Mouse (Mus musculus) frontal cortex, adult 2 months (tissue): Measurements from ENCODE around the gene Myl3. TPM values are rescaled to one million over a fixed set of nuclear protein-coding genes. Genes with fewer than 3 reads are reported as not detected.

Source experiments
- DNase-seq, 2 experiments: peaks; one replicate each; pipeline ENCODE4 v3.0.0; 2022; ENCODE audit warnings: low spot score in 1 of 2; ENCODE audit errors: extremely low spot score in 1 of 2
- polyA plus RNA-seq: library from polyadenylated mRNA; depleted of rRNA; stranded (reverse); fragments of >200 nt; gene quantifications from 2 replicates; pipeline ENCODE4 v1.2.3, GENCODE M21; 2012; rRNA removed

The Myl3 gene
- 0.32 and 0.46 TPM in 2 replicates for polyA plus RNA-seq

- no peak for DNase-seq
These were observed at the start of gene Myl3 for GRCm38 (mm10) chr9:110741711-110742294. TSS of gene Myl3 (plus strand) at chr9:110741861.

- no peak for DNase-seq
These were observed 46.4 kb upstream of the Myl3 start for GRCm38 (mm10) chr9:110695165-110695755.

GRCm38 (mm10) chr9:110696427-110696826 is 45.2 kb upstream of the Myl3 start:
- no peak for DNase-seq

GRCm38 (mm10) chr9:110697465-110697864 is 44.2 kb upstream of the Myl3 start:
- no peak for DNase-seq

- DNase-seq = no peak
These were observed 42.1 kb upstream of the Myl3 start for GRCm38 (mm10) chr9:110699574-110699973.

- DNase-seq = peak in 1 of 2 experiments; percentile 45
These were observed 40.3 kb upstream of the Myl3 start for GRCm38 (mm10) chr9:110701114-110702032.

GRCm38 (mm10) chr9:110702848-110703247 is 38.8 kb upstream of the Myl3 start:
- no peak for DNase-seq

GRCm38 (mm10) chr9:110703951-110704350 is 37.7 kb upstream of the Myl3 start:
- DNase-seq = no peak

GRCm38 (mm10) chr9:110706784-110707183 is 34.9 kb upstream of the Myl3 start:
- DNase-seq = no peak

- DNase-seq = peak; percentile 63 to 89
These were observed 31.9 kb upstream of the Myl3 start for GRCm38 (mm10) chr9:110709640-110710258.

- no peak for DNase-seq
These were observed 30.1 kb upstream of the Myl3 start for GRCm38 (mm10) chr9:110711532-110711931.

- DNase-seq = no peak
These were observed 29.7 kb upstream of the Myl3 start for GRCm38 (mm10) chr9:110711996-110712395.

GRCm38 (mm10) chr9:110712545-110712944 is 29.1 kb upstream of the Myl3 start:
- DNase-seq = no peak

GRCm38 (mm10) chr9:110713389-110713788 is 28.3 kb upstream of the Myl3 start:
- DNase-seq = no peak

- no peak for DNase-seq
These were observed 26.2 kb upstream of the Myl3 start for GRCm38 (mm10) chr9:110715426-110715825.

GRCm38 (mm10) chr9:110716775-110717174 is 24.9 kb upstream of the Myl3 start:
- peak in 1 of 2 experiments; percentile 82 for DNase-seq

- no peak for DNase-seq
These were observed 23.6 kb upstream of the Myl3 start for GRCm38 (mm10) chr9:110718071-110718470.

- DNase-seq = no peak
These were observed 22.9 kb upstream of the Myl3 start for GRCm38 (mm10) chr9:110718810-110719209.

- DNase-seq = no peak
These were observed 21.7 kb upstream of the Myl3 start for GRCm38 (mm10) chr9:110719977-110720376.

GRCm38 (mm10) chr9:110722060-110722459 is 19.6 kb upstream of the Myl3 start:
- no peak for DNase-seq

GRCm38 (mm10) chr9:110725721-110726135 is 15.9 kb upstream of the Myl3 start:
- peak in 1 of 2 experiments; percentile 43 for DNase-seq
